Mouse (Mus musculus) limb, embryonic 15.5 days (tissue): ENCODE measurements around the gene Lhpp. TPM values are rescaled to one million over a fixed set of nuclear protein-coding genes. Genes with fewer than 3 reads are reported as not detected.

ENCODE experiments used
- ATAC-seq: fragments of 200-750 bp; cut with Nextera tagmentation; 2 replicates; pipeline ENCODE4 v1.8.0; 2017; ENCODE audit warnings: low read depth, moderate TSS enrichment; ENCODE audit not compliant: insufficient number of reproducible peaks, low FRiP score, low TSS enrichment
- H3K27ac ChIP-seq: fragments of 300-500 bp; sonication (generic); 2 replicates; pipeline ENCODE4 v1.5.1; 2015; ENCODE audit warnings: moderate library complexity, mild to moderate bottlenecking, inconsistent platforms
- H3K27me3 ChIP-seq: fragments of 300-500 bp; sonication (generic); 2 replicates; pipeline ENCODE4 v1.6.1; 2015; ENCODE audit warnings: inconsistent platforms
- H3K36me3 ChIP-seq: fragments of 300-500 bp; sonication (generic); 2 replicates; pipeline ENCODE4 v1.6.1; 2015; ENCODE audit warnings: inconsistent platforms
- H3K4me1 ChIP-seq: fragments of 300-500 bp; sonication (generic); 2 replicates; pipeline ENCODE4 v1.6.1; 2015; ENCODE audit warnings: inconsistent platforms
- H3K4me2 ChIP-seq: fragments of 300-500 bp; sonication (generic); 2 replicates; pipeline ENCODE4 v1.6.1; 2015; ENCODE audit warnings: mild to moderate bottlenecking, inconsistent platforms
- H3K4me3 ChIP-seq: fragments of 300-500 bp; sonication (generic); 2 replicates; pipeline ENCODE4 v1.5.1; 2015; ENCODE audit warnings: mild to moderate bottlenecking, inconsistent platforms
- H3K9ac ChIP-seq: fragments of 300-500 bp; sonication (generic); 2 replicates; pipeline ENCODE4 v1.6.1; 2015; ENCODE audit warnings: inconsistent platforms
- H3K9me3 ChIP-seq: fragments of 300-500 bp; sonication (generic); 2 replicates; pipeline ENCODE4 v1.6.1; 2016; ENCODE audit warnings: inconsistent platforms
- WGBS: fragments of 180-500 bp; shearing (Covaris S2); methylation state at CpG from one replicate; pipeline ENCODE4 v1.1.7; 2015; 5-methylcytosine and 5-hydroxymethylcytosine counted together
- polyA plus RNA-seq: library from polyadenylated mRNA; unstranded; fragments of >200 nt; fragmentation: Nextera tagmentation; extraction: Ambion mirVana; gene quantifications from 2 replicates; pipeline ENCODE4 v1.2.1, GENCODE M21; 2015

Lhpp gene
- polyA plus RNA-seq, 1 experiment from 2014 or later = 16.8 TPM

DNA sequence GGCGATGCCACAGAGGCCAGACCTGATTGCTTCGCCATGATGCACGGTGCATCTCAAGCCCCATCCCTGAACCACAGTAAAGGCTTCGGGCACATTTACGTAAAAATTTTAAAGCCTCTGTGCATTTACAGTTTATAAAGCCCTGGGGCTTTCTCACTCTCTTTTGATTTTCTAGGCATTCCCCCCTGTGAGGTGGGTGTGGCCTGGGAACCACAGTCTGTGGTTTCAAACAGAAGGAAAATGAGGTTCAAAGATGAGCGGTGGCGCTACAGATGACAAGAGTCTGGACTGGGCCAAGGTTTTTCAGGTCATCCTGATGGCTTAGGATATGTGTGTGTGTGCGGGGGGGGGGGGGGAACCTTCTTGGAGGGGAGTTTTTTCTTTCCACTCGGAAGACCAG lies 10.4 kb upstream of the Lhpp start:
- 2% methylated on average over 9 of the region's 9 CpGs for WGBS
- H3K4me1 ChIP-seq = peaks cover 33% of the 10 kb centered on the region
- peak overlapping the region; percentile 40 for H3K4me3 ChIP-seq
- no peak overlapping the region for H3K9ac ChIP-seq
- H3K36me3 ChIP-seq = no peaks in the 10 kb centered on the region
- H3K4me2 ChIP-seq = peak overlapping the region; percentile 82
- no peak for ATAC-seq
- peaks cover 89% of the 10 kb centered on the region for H3K27me3 ChIP-seq
- H3K9me3 ChIP-seq = no peaks in the 10 kb centered on the region
- no peak overlapping the region for H3K27ac ChIP-seq

DNA sequence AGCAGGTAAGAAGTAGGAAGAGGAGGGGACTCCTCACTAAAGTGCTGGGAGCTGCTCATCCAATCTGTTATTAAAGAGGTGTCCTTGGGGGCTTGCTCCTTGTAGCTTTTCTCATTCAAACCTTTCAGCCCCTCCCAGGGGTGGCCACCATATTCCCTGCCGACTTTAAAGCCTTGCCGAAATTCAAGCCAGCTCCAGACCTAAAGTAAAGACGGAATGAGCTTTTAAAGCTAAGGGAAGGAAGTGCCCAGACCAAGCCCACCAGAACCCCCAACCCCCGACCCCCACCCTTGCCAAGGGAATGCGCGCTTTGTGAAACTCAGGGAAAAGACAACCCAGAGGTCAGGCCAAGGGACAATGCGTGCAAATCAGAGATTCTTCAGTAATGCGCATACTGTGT lies 9.5 kb upstream of the Lhpp start:
- WGBS = 21% methylated on average over 8 of the region's 8 CpGs
- Histone ChIP-seq H3K4me2 (no peak overlapping the region), H3K4me1 (peaks cover 33% of the 10 kb centered on the region), H3K9me3 (no peaks in the 10 kb centered on the region), H3K27ac (no peak overlapping the region), H3K27me3 (peaks cover 81% of the 10 kb centered on the region), H3K9ac (no peak overlapping the region), H3K4me3 (no peak overlapping the region), H3K36me3 (no peaks in the 10 kb centered on the region)
- no peak for ATAC-seq

DNA sequence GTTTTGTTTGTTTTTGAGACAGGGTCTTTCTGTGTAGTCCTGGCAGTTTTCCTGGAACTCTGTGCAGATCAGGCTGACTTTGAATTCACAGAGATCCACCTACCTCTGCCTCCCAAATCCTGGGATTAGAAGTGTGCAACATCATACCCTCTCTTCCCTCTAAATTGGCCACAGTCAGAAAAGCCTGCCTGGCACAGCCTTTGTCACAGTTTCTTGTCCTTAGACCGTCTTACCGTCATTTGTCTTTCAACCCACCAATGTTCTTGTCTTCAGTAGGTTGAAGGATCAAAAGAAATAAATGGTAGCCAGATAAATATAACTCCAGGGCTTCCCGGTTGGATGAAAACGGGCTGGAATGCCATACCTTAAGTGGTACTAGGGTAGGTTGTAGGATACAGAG lies 5.7 kb upstream of the Lhpp start:
- H3K9ac ChIP-seq = no peak overlapping the region
- H3K4me3 ChIP-seq = no peak overlapping the region
- ATAC-seq = no peak
- no peak overlapping the region for H3K4me2 ChIP-seq
- peaks cover 4% of the 10 kb centered on the region for H3K4me1 ChIP-seq
- no peak overlapping the region for H3K27ac ChIP-seq
- 81% methylated on average over 4 of the region's 4 CpGs for WGBS
- H3K9me3 ChIP-seq = no peaks in the 10 kb centered on the region
- no peaks in the 10 kb centered on the region for H3K36me3 ChIP-seq
- peaks cover 44% of the 10 kb centered on the region for H3K27me3 ChIP-seq

DNA sequence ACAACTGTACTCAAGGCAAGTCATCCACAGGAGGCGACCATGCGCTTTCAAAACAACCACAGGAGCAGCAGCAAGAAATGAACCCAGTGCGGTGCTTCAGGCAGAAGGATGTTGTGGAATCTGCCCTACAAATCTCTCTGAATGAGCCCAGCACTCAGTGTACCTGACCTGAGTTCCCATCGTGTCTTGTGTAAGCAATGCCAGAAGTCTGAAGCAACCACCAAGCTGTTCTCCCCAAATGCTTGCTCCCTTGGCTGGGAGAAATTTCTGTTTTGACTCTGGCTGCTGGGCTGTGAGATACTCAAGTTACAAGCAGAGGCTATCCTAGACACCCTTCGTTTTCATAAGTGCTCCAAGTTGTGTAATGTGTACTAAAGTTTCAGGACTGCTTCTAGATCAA lies 4.7 kb upstream of the Lhpp start:
- WGBS = 52% methylated on average over 5 of the region's 5 CpGs
- ATAC-seq = no peak
- H3K27me3 ChIP-seq = peaks cover 35% of the 10 kb centered on the region

DNA sequence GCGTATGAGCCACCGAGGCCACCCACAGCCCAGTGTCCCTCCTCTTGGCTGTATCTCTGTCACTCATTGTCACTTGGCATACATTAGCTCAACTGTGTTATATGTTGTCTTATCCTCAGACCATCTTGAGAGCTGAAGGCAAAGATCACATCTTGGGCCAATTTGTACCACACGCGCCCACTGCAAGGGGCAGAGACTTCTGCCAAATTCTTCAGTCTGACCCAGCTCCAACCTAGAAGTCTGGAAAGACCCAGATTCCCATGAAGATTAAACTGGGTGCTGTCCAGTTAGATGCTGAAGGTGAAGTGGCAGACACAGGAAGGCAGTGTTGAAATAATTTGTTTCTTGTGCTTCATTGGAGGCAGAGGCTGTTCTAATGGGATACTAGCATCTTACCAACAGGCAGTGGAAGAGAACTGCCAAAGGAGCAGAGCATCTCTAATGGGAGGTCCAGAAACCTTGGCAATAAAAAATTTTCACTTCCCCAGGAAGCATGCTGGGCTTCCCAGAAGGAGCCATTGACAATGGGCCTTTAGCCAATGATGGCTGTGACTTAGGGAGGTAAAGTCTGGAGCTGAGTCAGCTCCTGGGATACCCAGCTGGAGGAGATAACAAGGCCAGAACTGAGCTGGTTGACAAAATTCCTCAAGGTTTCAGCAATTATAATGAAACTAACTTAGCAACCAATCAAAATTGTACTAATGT lies 2.0 kb upstream of the Lhpp start:
- 90% methylated on average over 4 of the region's 4 CpGs for WGBS
- Histone ChIP-seq H3K9me3 (no peaks in the 10 kb centered on the region), H3K9ac (no peak overlapping the region)

More for the DNA sequence above, 4.7 kb upstream of the Lhpp start:
- H3K9ac ChIP-seq = no peak overlapping the region
- no peak overlapping the region for H3K27ac ChIP-seq
- peaks cover 6% of the 10 kb centered on the region; the same call in 1 of the 2 replicates for H3K4me1 ChIP-seq
- no peak overlapping the region for H3K4me2 ChIP-seq
- no peaks in the 10 kb centered on the region for H3K36me3 ChIP-seq
- no peak overlapping the region for H3K4me3 ChIP-seq
- no peaks in the 10 kb centered on the region for H3K9me3 ChIP-seq

DNA sequence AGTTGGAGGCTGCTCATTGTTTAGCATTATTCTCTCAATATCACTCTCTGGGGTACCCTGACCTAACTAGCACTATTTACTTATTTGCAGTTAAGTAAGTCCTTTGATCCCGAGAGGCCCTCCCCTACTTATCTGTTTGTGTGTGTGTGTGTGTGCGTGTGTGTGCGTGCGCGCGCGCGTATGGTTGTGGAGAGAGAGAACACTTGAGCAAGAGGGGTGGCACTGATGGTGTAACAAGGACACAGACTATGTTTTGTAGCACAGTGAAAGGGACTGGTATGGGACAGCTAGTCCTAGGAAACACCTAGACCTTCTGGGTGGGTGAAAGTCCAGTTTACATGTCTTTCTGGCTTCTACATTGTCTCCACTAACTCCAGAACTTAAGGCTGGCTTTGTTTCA lies 1.1 kb downstream of the Lhpp start:
- no peak overlapping the region for H3K4me3 ChIP-seq
- no peak overlapping the region for H3K4me2 ChIP-seq
- no peaks in the 10 kb centered on the region for H3K27me3 ChIP-seq
- no peak overlapping the region for H3K27ac ChIP-seq
- H3K9ac ChIP-seq = no peak overlapping the region
- peaks cover 12% of the 10 kb centered on the region for H3K4me1 ChIP-seq
- 97% methylated on average over 8 of the region's 8 CpGs for WGBS
- H3K9me3 ChIP-seq = no peaks in the 10 kb centered on the region
- no peak for ATAC-seq
- no peaks in the 10 kb centered on the region for H3K36me3 ChIP-seq

More for the DNA sequence above, 2.0 kb upstream of the Lhpp start:
- peaks cover 11% of the 10 kb centered on the region for H3K4me1 ChIP-seq
- no peak overlapping the region for H3K4me2 ChIP-seq
- no peak overlapping the region for H3K27ac ChIP-seq
- no peak for ATAC-seq
- peaks cover 8% of the 10 kb centered on the region; the same call in 1 of the 2 replicates for H3K27me3 ChIP-seq
- no peaks in the 10 kb centered on the region for H3K36me3 ChIP-seq
- H3K4me3 ChIP-seq = no peak overlapping the region

DNA sequence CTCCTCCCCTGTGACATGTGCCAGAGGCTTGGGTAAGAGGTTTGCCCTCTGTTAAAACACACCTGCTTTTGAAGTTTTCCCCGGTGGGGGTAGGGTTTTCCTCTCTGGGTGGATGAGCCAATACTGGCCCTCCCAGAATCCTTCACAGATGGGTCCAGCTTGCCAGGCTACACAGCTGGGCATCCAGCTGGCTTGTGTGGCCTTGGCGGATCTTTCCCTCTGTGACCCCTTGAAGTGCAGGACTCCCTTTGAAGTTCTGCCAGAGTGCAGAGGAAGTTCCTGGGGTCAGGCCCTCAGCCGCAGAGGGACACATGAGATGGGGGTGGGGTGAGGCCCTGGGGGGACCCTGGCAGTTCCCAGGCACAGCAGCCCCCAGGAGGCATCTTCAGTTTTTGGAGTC lies 4.9 kb downstream of the Lhpp start:
- WGBS = 23% methylated on average over 3 of the region's 3 CpGs
- H3K27ac ChIP-seq = no peak overlapping the region

DNA sequence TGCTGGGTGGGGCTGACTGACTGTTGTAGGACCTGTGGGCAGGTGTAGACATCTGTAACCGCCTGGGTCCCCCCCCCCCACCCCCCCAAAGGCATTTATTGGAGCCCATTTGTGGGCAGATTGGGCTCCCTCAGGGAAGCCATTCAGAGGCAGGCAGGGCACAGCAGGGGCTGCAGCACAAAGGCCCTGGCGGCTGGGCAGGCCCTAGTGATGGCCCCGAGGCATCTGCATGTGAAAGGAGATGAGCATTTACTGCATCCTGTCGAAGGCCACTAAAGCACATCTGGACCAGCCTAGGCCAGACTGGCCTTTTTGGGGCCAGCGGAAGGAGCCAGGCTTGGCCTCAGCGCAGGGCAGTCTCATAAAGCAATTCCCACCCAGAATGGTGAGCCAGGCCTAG lies 6.0 kb downstream of the Lhpp start:
- Histone ChIP-seq H3K9ac (no peak overlapping the region), H3K4me3 (no peak overlapping the region), H3K36me3 (no peaks in the 10 kb centered on the region), H3K27ac (no peak overlapping the region), H3K4me1 (peaks cover 7% of the 10 kb centered on the region), H3K4me2 (no peak overlapping the region), H3K9me3 (no peaks in the 10 kb centered on the region), H3K27me3 (no peaks in the 10 kb centered on the region)
- 32% methylated on average over 6 of the region's 6 CpGs for WGBS
- ATAC-seq = no peak

More for the DNA sequence above, 4.9 kb downstream of the Lhpp start:
- peaks cover 14% of the 10 kb centered on the region for H3K4me1 ChIP-seq
- no peak overlapping the region for H3K9ac ChIP-seq
- H3K4me3 ChIP-seq = no peak overlapping the region
- H3K4me2 ChIP-seq = no peak overlapping the region
- no peaks in the 10 kb centered on the region for H3K36me3 ChIP-seq
- H3K9me3 ChIP-seq = no peaks in the 10 kb centered on the region
- H3K27me3 ChIP-seq = no peaks in the 10 kb centered on the region
- no peak for ATAC-seq

DNA sequence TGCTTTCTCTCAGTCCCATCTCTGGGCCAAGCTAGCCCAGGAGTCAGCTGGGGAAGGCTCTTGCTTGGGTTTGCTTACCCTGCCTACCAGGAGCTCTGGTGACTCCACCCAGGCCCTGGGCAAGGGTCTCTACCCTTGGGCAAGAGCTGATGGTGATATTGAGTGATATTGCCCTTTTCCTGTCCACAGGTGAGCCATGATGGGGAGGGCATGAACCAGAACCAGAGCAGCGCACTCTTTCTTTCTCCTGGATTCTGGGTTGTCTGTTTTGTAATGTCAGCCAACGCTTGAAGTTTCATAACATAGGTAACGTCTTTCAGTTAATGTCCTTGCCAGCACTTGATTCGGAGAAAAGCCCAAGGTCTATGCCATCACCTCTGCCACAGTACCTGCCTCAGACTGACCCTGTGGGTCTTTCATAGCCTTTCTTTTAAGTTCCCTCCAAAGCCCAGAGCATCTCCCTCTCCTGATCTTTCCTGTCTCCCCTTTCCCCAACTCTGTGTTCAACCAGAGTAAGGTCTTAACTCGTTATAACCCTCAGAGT lies 6.7 kb downstream of the Lhpp start:
- Histone ChIP-seq H3K27ac (no peak overlapping the region), H3K4me2 (no peak overlapping the region), H3K9me3 (no peaks in the 10 kb centered on the region), H3K9ac (no peak overlapping the region), H3K4me1 (peaks cover 7% of the 10 kb centered on the region), H3K27me3 (no peaks in the 10 kb centered on the region), H3K4me3 (no peak overlapping the region), H3K36me3 (no peaks in the 10 kb centered on the region)
- 75% methylated on average over 5 of the region's 5 CpGs for WGBS
- ATAC-seq = no peak

DNA sequence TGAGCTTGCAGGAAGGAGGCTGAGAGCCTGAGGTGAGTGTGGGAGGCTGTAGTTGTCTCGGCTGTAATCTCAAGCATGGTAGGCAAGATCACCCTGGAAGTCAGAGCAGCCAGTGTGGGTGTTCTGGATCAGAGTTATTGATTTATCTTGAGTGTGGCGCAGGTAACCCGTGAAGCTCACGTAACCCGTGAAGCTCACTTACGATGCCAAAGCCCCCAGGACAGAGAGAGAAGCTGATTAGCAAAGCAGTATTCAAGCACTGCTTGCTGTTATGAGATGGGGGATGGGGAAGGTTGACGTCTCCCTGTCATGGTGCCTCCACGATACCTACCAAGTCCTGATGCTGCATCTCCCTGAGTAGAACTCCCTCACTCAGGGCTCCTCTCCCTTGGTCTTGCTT lies 9.1 kb downstream of the Lhpp start:
- 90% methylated on average over 8 of the region's 8 CpGs for WGBS
- Histone ChIP-seq H3K27ac (no peak overlapping the region), H3K27me3 (no peaks in the 10 kb centered on the region), H3K9me3 (no peaks in the 10 kb centered on the region), H3K4me2 (no peak overlapping the region), H3K4me3 (no peak overlapping the region), H3K4me1 (peaks cover 5% of the 10 kb centered on the region; the same call in 1 of the 2 replicates), H3K9ac (no peak overlapping the region), H3K36me3 (no peaks in the 10 kb centered on the region)
- no peak for ATAC-seq

DNA sequence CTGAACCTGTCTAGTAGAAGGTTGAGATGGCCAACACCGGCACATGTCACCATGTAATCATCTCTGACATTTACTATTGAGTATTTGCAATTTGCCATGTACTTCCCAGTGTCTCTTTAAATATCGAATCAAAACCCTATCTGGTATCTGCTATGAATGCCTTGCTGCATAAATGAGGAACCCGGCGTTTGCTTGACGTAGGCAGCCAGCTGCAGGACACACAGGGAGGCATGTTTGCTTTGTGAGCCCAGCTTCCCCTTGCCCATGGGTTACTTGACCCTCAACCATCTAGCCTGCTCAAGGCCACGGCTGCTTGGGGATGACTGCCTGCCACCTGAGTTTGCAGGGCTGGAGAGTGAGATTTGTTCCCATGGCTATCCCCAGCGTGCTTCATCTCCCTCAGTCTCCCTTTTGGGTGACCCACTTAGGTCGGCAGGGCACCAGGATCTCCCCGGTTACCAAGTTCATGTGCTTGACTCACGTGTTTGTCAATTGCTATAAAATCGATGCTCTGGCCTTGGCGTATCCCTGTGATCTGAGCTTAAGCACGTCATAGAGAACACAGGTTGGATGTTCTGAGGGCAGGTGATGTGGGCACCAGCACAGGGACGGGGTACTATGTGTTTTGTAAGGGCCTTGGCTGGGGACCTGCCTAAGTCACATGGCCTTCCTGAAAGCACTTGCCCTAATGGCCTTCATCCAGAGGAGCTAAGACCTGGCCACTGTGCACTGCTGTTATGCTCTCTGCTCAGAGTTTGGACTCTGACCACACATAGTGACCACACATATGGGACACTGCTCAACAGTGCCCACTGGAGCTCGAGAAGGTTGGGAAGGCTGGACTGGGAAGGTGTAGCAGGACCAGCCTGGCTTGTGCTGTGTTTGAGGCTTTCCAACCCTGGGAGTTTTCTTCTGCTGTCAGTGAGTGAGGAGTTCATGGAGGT lies 9.8 kb downstream of the Lhpp start:
- H3K9ac ChIP-seq = no peak overlapping the region
- WGBS = 87% methylated on average over 15 of the region's 15 CpGs
- no peaks in the 10 kb centered on the region for H3K27me3 ChIP-seq
- no peak for ATAC-seq
- no peak overlapping the region for H3K4me2 ChIP-seq
- H3K27ac ChIP-seq = no peak overlapping the region
- H3K36me3 ChIP-seq = no peaks in the 10 kb centered on the region
- H3K9me3 ChIP-seq = no peaks in the 10 kb centered on the region
- H3K4me3 ChIP-seq = no peak overlapping the region
- peaks cover 5% of the 10 kb centered on the region; the same call in 1 of the 2 replicates for H3K4me1 ChIP-seq

DNA sequence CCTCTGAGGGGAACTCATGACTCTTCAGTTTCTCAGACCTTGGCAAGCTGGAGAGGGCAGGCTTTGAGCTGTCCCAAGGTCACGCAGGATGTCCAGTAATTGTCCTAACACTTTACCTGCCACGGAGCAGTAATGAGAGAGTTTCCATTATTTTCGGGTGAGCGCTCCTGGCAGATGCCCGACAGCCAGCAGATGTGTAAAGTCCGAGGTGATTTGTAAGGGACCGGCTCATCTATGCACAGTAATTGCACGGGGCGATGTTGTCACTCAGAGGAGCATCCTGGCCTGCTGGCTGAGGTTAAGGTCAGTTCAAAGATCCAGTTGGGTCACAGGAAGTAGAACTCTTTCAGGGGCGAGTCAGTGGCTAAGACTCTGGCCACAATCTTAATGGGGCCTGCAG lies 13.7 kb downstream of the Lhpp start:
- no peaks in the 10 kb centered on the region for H3K4me1 ChIP-seq
- H3K27me3 ChIP-seq = no peaks in the 10 kb centered on the region
- H3K27ac ChIP-seq = no peak overlapping the region
- 73% methylated on average over 10 of the region's 10 CpGs for WGBS
- no peak for ATAC-seq
- no peaks in the 10 kb centered on the region for H3K36me3 ChIP-seq
- H3K4me2 ChIP-seq = no peak overlapping the region
- H3K9me3 ChIP-seq = no peaks in the 10 kb centered on the region
- H3K9ac ChIP-seq = no peak overlapping the region
- H3K4me3 ChIP-seq = no peak overlapping the region
